Mouse (Mus musculus): Measurements from ENCODE around the gene Srbd1.

GRCm38 (mm10) chr17:86078060-86078459 is 66.9 kb downstream of the Srbd1 start:
- TF ChIP-seq POLR2A (IDR thresholded peaks at IDR 0.05; ENCODE audit: insufficient read depth, low read depth, low read length) (no peak), CTCF (IDR thresholded peaks at IDR 0.05; ENCODE audit: insufficient read depth, low read depth, low read length) (no peak)
